Mouse (Mus musculus) bone marrow macrophage, adult 2 months (primary cell): ENCODE measurements at regions not wholly inside any gene's neighbourhood (a gene's known extent, or its start where the extent isn't known, plus 50 kb on each side); places are given as distances from the start of the nearest gene placed in this dataset.

Experiments
- CTCF ChIP-seq: IDR thresholded peaks from 2 replicates; pipeline ENCODE4 v1.5.1; 2012; ENCODE audit warnings: low read depth, mild to moderate bottlenecking, low read length, moderate library complexity
- POLR2A ChIP-seq: IDR thresholded peaks from 2 replicates; pipeline ENCODE4 v1.6.1; 2012; ENCODE audit warnings: mild to moderate bottlenecking, low read depth, low read length, borderline replicate concordance

- no peak for TF ChIP-seq POLR2A
- TF ChIP-seq CTCF: no peak
Measured at GRCm38 (mm10) chr7:128868799-128869198, 124.1 kb downstream of the Sec23ip start.
